Mouse (Mus musculus): ENCODE measurements around the gene Frmd4a. TPM values are rescaled to one million over a fixed set of nuclear protein-coding genes. Genes with fewer than 3 reads are reported as not detected.

Frmd4a gene
- polyA plus RNA-seq, 1 experiment from 2014 or later, result 51.5 TPM

DNA sequence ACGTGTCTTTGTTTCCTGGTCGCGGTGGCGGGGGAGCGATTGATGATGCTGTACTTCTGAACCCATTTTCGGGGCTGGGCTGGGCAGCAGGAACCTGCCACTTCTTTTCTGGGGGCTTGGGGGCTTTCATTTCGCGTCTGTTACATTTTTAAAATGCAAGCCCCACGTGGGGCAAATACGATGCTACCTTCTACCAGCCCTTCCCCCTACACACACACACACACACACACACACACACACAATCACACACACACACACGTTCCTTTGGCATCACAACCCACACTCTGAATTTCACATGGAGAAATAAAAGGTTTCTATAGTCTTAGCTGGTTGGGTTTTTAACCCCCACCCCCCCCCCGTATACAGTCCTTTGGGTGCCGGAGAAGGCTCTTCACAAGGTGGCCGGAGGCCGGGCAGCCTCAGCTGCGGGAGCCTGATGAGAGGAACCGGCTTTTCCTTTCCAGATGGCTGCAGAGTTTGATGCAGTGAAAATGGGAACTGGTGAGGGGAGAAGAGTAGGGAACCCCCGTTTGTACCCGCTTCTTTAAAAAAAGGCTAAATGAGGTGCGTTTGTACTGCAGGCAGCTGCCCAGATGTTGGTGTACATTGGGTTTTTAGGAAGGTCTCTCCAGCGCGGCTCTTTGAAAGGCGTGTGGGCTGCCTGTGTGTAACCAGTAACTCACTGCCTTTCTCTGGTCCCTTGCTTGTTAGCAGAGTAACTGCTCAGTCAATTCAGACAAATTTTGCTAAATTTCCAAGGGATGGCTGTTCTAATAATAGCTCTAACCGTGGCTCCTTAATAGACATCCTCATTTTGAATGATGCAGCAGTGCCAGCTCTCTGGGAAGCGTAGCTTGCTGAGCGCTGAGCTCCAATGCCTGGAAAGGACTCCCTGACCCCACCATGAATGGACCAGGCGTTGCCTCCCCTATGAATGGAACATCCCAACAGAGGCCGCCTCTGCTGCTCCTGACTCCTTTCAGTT lies 384.4 kb downstream of the Frmd4a start:
- ATAC-seq (ENCODE audit: low FRiP score), result peak; percentile 78
- under 1% methylated on average over 28 of the region's 28 CpGs for WGBS
- H3K4me1 ChIP-seq, result peaks cover 52% of the 10 kb centered on the region
- peak overlapping the region; percentile 98 for H3K27ac ChIP-seq (replicated peaks)
- no peaks in the 10 kb centered on the region for H3K27me3 ChIP-seq (replicated peaks)
- peak overlapping the region; percentile 72 for H3K4me3 ChIP-seq (replicated peaks)
- H3K9me3 ChIP-seq (replicated peaks), result no peaks in the 10 kb centered on the region
- H3K36me3 ChIP-seq, result no peaks in the 10 kb centered on the region
- peak overlapping the region; percentile 75 for H3K4me2 ChIP-seq
- peak overlapping the region; percentile 84 for H3K9ac ChIP-seq (replicated peaks)

DNA sequence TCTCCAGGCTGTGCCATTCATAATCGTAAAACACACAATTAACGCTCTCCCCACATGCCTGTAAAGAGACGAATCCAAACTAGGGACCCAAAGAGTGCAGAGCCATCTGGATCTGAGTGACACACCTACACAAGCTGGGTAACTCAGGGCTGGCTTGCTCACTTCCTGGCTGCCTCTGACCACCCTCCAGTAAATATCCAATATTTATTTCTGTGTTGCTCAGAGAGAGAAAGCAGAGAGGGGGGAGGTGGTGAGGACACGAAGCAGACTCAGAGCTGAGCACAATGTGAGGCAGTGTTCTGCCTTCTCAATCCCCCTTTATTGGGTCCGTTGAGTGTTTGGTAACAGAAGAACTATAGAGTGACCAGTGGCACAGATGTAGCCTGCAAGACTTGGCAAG lies 389.5 kb downstream of the Frmd4a start:
- no peak overlapping the region for H3K9ac ChIP-seq (replicated peaks)
- no peaks in the 10 kb centered on the region for H3K9me3 ChIP-seq (replicated peaks)
- H3K27ac ChIP-seq (replicated peaks), result peak overlapping the region; percentile 48
- H3K4me1 ChIP-seq, result peaks cover 81% of the 10 kb centered on the region
- H3K27me3 ChIP-seq (replicated peaks), result no peaks in the 10 kb centered on the region
- H3K4me2 ChIP-seq, result peak overlapping the region; percentile 25
- ATAC-seq (ENCODE audit: low FRiP score), result peak; percentile 28
- H3K36me3 ChIP-seq, result no peaks in the 10 kb centered on the region
- H3K4me3 ChIP-seq (replicated peaks), result no peak overlapping the region
- 20% methylated on average over 5 of the region's 5 CpGs for WGBS

DNA sequence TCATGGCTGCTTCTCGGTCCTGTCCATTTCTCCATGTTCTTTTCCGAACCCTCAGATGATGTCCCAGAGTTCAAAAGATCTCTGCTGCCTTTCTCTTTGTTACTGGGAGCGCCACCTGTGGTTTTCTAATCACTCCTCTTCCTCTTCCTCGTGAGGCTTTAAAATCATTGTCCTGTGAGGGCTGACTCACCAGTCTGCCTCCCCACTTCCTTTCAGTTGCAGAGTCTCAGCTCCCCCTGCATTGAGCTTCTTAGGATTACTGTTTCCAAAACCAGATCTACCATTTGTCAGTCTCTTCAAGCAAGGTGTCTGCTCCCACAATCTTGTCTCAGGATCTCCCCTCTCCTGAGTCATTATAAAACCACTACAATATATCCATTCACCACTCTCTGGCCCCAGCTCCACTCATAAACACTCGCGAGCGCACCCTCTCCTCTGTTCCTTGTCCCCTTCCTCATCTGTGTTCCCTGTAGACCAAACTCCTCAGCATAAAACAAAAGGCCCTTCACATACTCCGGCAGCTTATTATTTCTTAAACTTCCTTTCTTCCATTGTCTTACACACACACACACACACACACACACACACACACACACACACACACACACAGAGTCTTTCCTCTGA lies 392.4 kb downstream of the Frmd4a start:
- Histone ChIP-seq H3K9me3 (replicated peaks) (no peaks in the 10 kb centered on the region), H3K27ac (replicated peaks) (0 out of 2 replicates have a peak overlapping the region, but pooled peaks have one; percentile 18), H3K27me3 (replicated peaks) (no peaks in the 10 kb centered on the region), H3K4me2 (no peak overlapping the region), H3K9ac (replicated peaks) (no peak overlapping the region), H3K36me3 (no peaks in the 10 kb centered on the region), H3K4me1 (peaks cover 73% of the 10 kb centered on the region), H3K4me3 (replicated peaks) (no peak overlapping the region)
- 69% methylated on average over 8 of the region's 8 CpGs for WGBS
- no peak for ATAC-seq (ENCODE audit: low FRiP score)

DNA sequence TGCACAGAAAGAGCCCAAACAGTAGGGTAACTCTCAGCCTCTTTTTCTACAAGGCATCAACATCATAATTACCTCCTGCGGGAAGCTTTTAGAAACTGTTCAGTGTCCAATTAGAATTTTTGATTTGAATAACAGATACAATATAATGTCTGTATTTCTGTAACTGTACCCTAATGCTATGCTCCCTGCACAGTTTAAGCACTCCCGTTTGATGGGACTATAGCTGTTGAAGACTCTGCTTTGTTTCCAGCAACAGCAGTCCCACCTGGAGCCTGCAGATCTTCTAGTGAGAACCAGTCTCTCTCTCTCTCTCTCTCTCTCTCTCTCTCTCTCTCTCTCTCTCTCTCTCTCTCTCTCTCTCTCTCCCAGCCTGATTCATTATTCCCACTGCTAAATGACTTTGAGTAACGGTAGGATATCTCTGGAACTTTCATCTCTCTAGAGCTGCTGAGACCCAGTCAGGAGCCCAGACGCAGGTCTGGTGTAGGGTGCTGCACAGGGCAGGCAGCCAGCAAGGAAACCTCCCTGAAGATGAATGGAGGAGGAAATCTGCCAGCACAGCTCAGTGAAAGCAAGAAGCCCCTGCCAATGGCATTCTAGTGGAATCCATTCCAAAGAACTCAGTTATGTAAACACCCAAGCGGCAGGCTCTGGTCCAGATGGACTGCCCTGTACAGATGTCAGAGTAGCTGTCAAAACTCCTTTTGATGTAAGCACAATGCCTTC lies 395.5 kb downstream of the Frmd4a start:
- H3K9ac ChIP-seq (replicated peaks), result no peak overlapping the region
- H3K4me2 ChIP-seq, result no peak overlapping the region
- WGBS, result 41% methylated on average over 5 of the region's 5 CpGs
- H3K27ac ChIP-seq (replicated peaks), result no peak overlapping the region; the same call in 1 of the 2 replicates
- no peak overlapping the region for H3K4me3 ChIP-seq (replicated peaks)
- no peaks in the 10 kb centered on the region for H3K36me3 ChIP-seq
- ATAC-seq (ENCODE audit: low FRiP score), result no peak
- peaks cover 47% of the 10 kb centered on the region for H3K4me1 ChIP-seq
- H3K9me3 ChIP-seq (replicated peaks), result no peaks in the 10 kb centered on the region
- no peaks in the 10 kb centered on the region for H3K27me3 ChIP-seq (replicated peaks)

DNA sequence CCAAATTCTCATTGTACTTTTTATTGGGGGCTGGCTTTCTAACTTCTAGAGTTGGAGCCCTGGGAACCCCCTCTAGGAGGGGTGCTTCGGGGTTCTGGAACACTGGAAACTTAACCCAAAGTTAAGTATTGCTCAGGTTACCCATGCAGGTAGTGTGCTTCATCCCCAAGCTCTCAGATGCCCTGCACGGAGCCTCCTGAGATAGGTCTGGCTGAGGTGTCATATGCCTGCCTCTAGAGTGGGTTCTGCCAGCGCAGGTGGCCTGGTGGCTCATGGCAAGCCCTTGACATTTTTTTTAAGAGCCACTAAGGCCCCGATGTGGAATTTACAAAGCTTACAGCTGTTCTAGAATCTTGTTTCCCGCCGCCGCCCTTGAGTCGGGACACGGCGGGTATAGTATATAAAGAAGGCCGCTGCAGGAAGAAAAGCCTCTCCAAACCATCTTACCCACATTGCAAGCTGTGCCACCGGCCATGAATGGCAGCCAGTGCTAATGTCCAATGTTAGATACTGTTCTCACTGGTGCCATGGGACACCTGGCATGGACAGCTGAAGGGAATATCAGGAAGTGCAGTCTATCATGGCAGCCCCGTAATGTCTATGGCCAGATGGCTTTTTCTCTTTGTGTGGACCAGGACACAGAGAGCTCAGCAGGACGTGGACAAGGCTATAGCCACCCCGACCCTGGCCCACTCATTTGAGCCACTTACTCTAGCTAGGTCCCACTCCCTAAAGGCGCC lies 396.2 kb downstream of the Frmd4a start:
- Histone ChIP-seq H3K36me3 (no peaks in the 10 kb centered on the region), H3K4me3 (replicated peaks) (no peak overlapping the region), H3K4me2 (no peak overlapping the region), H3K27ac (replicated peaks) (peak overlapping the region; percentile 41; the same call in 1 of the 2 replicates), H3K9ac (replicated peaks) (no peak overlapping the region), H3K27me3 (replicated peaks) (no peaks in the 10 kb centered on the region), H3K9me3 (replicated peaks) (no peaks in the 10 kb centered on the region), H3K4me1 (peaks cover 40% of the 10 kb centered on the region)
- WGBS, result 77% methylated on average over 16 of the region's 16 CpGs
- no peak for ATAC-seq (ENCODE audit: low FRiP score)

DNA sequence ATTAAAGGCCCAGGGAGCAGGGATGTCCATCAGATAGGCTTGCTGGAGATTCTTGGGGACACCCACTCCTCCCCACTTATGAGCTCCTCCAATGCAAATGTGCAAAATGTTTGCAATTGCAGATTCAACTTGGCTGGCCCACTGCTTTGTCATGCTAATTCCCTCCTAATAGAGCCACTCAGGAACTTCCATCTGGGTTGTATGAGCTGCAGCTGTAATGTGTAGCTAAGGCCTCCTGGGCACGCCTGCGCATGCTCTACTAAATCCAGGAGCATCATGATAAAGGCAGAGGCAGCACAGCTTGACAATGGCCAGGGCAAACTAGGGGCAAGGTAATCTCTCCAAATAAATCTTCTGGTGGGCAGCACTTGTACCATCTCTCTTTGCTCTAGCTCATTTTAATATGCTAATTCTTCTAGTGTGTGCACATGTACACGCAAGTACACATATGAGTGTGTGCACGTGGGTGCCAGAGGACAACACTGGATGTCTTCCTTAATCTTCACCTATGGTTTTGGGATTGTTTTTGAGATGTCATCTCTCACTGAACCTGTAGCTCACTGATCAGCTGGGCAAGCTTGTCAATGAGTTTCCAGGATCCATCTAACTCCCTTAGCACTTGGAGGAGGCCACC lies 403.3 kb downstream of the Frmd4a start:
- no peaks in the 10 kb centered on the region for H3K9me3 ChIP-seq (replicated peaks)
- no peak overlapping the region for H3K27ac ChIP-seq (replicated peaks)
- WGBS, result 52% methylated on average over 4 of the region's 4 CpGs

DNA sequence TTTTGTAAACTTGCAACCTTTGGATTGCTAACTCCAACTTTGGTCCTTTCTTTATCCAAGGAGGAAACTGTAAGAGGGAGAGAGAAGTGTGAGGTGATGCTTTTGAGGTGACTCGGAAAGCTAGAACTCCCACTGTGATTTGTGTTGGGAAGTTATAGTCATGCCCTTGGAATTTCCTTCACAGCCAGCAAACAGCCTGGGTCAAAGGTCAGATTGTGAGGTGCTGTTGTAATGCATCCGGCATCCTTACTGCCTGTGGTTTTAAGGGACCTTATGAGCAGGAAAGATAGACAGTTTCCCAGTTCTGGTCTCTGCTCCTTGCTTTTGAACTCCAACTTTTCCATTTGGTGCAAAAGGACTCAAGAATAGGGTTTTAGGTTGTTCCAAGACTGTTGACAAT lies 404.2 kb downstream of the Frmd4a start:
- H3K9me3 ChIP-seq (replicated peaks), result no peaks in the 10 kb centered on the region
- no peaks in the 10 kb centered on the region for H3K27me3 ChIP-seq (replicated peaks)
- H3K27ac ChIP-seq (replicated peaks), result no peak overlapping the region
- peaks cover 6% of the 10 kb centered on the region; the same call in 1 of the 2 replicates for H3K4me1 ChIP-seq
- 49% methylated on average over 2 of the region's 2 CpGs for WGBS
- H3K36me3 ChIP-seq, result no peaks in the 10 kb centered on the region
- H3K9ac ChIP-seq (replicated peaks), result no peak overlapping the region
- no peak overlapping the region for H3K4me2 ChIP-seq
- H3K4me3 ChIP-seq (replicated peaks), result no peak overlapping the region
- ATAC-seq (ENCODE audit: low FRiP score), result no peak

More for the DNA sequence above, 403.3 kb downstream of the Frmd4a start:
- Histone ChIP-seq H3K4me3 (replicated peaks) (no peak overlapping the region), H3K4me1 (peaks cover 6% of the 10 kb centered on the region; the same call in 1 of the 2 replicates), H3K4me2 (no peak overlapping the region), H3K36me3 (no peaks in the 10 kb centered on the region), H3K9ac (replicated peaks) (no peak overlapping the region), H3K27me3 (replicated peaks) (no peaks in the 10 kb centered on the region)
- ATAC-seq (ENCODE audit: low FRiP score), result no peak

DNA sequence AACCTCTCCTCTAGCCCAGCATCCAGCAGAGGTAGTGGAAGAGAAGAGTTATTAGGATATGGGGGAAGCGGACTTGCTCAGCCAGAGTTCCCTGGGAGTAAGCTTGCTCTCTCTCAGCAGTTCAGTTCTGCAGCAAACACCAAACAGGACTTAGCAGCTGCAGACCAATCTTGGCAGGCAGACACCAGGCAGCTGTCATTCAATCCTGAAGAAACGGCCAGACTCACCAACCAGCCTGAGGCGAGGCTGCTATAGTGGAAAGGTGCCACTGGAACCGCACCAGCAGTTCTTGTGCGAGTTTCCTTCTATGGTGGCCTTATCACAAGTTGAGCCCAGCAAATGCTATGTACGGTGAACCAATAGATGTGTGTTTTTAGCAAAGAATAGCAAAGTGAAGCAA lies 406.4 kb downstream of the Frmd4a start:
- H3K4me2 ChIP-seq, result no peak overlapping the region
- WGBS, result 81% methylated on average over 6 of the region's 6 CpGs

DNA sequence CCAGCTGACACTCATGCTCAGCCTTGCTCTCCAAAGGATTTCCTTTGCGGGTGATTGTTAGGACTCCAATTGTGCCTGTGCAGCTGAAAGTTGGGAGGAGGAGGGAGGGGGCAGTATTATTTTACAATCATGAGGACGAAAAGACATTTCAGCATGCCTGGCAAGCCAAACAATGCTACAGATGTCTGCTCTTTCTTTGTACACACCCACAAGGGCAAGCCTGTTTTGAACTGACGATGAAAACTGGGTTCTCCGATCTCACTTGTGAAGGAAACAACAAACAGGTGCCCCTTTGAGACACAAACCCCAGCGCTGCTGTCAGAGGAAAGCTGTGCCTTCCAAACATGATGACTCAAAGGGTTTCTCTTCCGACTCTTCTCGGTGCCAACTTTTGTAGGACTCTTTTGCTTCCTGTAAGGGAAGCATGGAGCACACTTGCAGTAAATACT lies 410.9 kb downstream of the Frmd4a start:
- no peak overlapping the region for H3K4me2 ChIP-seq
- 50% methylated on average over 7 of the region's 7 CpGs for WGBS
- ATAC-seq (ENCODE audit: low FRiP score), result no peak
- H3K4me1 ChIP-seq, result peaks cover 18% of the 10 kb centered on the region
- H3K27me3 ChIP-seq (replicated peaks), result no peaks in the 10 kb centered on the region
- 0 out of 2 replicates have a peak overlapping the region, but pooled peaks have one; percentile 9 for H3K27ac ChIP-seq (replicated peaks)
- no peaks in the 10 kb centered on the region for H3K9me3 ChIP-seq (replicated peaks)
- no peak overlapping the region for H3K9ac ChIP-seq (replicated peaks)
- H3K36me3 ChIP-seq, result no peaks in the 10 kb centered on the region
- H3K4me3 ChIP-seq (replicated peaks), result no peak overlapping the region

More for the DNA sequence above, 406.4 kb downstream of the Frmd4a start:
- Histone ChIP-seq H3K4me1 (peaks cover 10% of the 10 kb centered on the region; the same call in 1 of the 2 replicates), H3K36me3 (no peaks in the 10 kb centered on the region), H3K9me3 (replicated peaks) (no peaks in the 10 kb centered on the region), H3K27me3 (replicated peaks) (no peaks in the 10 kb centered on the region), H3K27ac (replicated peaks) (no peak overlapping the region), H3K9ac (replicated peaks) (no peak overlapping the region), H3K4me3 (replicated peaks) (no peak overlapping the region)
- ATAC-seq (ENCODE audit: low FRiP score), result no peak

DNA sequence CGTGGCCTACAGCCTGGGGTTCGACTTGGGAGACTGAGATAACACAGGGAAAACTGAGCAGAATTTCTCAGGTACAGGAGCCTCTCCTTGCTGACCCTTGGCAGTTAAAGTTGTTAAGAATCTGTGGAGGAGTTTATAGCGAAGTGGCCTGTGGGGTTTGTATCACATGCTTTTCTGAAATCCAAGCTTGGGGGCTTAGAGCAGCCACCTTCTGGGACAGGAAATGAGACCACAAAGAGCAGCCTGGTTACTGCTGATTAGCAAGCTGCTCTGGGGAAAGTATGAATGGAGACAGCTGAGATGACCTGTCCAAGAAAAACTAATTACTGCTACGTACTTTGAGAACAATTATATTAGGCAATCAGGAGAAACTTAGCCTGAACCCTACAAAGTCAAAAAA lies 415.6 kb downstream of the Frmd4a start:
- Histone ChIP-seq H3K36me3 (no peaks in the 10 kb centered on the region), H3K4me1 (peaks cover 51% of the 10 kb centered on the region), H3K4me3 (replicated peaks) (no peak overlapping the region), H3K4me2 (no peak overlapping the region), H3K27me3 (replicated peaks) (no peaks in the 10 kb centered on the region), H3K9ac (replicated peaks) (no peak overlapping the region), H3K9me3 (replicated peaks) (no peaks in the 10 kb centered on the region), H3K27ac (replicated peaks) (no peak overlapping the region)
- no peak for ATAC-seq (ENCODE audit: low FRiP score)
- 52% methylated on average over 4 of the region's 4 CpGs for WGBS
